Mouse (Mus musculus): ENCODE data around the gene Olfr450.

Olfr450 gene

GRCm38 (mm10) chr6:42811639-42812038 lies at the start of gene Olfr450:
Gene Olfr450, plus strand, starts transcription at chr6:42811939.
- DNase-seq (ENCODE audit: low spot score), result no peak

DNA sequence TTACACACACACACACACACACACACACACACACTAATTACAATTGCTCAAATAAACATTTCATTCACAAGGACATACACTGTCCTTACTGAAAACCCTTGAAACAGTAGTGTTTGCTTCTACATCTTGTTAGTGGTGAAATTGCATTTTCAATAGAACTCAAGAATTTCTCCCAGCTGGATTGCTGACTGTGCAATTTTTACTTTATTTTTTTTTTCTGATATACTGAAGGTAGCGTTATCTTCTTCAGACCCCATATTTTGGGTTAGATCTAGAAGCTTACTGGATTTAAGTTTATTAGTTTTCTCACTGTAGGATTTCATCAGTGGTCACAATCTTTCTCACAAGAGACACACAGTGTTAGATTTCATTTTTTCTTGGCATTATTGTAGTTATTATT lies 34.7 kb upstream of the Olfr450 start:
- DNase-seq (ENCODE audit: low spot score), result no peak

GRCm38 (mm10) chr6:42784793-42785192 lies 26.9 kb upstream of the Olfr450 start, which contains the start of gene Olfr452:
Gene Olfr452, plus strand, starts transcription at chr6:42785093.
- no peak for DNase-seq (ENCODE audit: low spot score)

DNA sequence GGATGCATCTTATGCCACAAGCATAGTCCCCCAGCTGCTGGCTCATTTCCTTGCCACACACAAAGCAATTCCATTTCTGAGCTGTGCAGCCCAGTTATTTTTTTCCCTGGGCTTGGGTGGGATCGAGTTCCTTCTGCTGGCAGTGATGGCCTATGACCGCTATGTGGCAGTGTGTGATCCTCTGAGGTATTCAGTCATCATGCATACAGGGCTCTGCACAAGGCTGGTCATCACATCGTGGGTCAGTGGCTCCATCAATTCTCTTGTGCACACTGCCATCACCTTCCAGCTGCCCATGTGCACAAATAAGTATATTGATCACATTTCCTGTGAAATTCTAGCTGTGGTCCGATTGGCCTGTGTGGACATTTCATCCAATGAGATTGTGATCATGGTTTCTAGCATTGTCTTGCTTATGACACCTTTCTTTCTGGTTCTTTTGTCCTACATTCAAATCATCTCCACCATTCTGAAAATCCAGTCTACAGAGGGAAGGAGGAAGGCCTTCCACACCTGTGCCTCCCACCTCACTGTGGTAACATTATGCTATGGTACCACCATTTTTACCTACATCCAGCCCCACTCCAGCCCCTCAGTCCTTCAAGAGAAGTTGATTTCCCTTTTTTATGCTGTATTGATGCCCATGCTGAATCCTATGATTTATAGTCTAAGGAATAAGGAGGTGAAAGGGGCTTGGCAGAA lies 21.3 kb upstream of the Olfr450 start:
- DNase-seq (ENCODE audit: low spot score), result no peak

GRCm38 (mm10) chr6:42790949-42791556 lies 20.7 kb upstream of the Olfr450 start:
- DNase-seq (ENCODE audit: low spot score), result no peak

DNA sequence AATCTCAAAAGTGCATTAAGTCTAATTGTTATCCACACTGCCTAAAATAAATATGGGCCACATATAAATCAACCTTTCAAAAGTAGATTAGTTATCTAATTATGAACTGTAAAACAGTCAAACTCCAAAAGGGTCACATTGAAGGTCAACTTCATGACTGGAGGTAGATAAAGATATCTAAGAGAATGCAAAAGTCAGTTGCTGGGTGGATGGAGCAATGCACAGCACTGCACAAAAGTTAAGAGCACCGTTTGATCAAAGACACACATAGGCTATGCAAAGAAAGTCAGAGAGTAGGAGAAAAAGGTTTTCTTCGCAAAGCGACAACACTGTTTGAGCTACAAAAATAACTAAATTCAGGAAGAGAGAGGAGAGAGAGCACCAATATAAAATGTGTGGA lies 16.8 kb upstream of the Olfr450 start:
- no peak for DNase-seq (ENCODE audit: low spot score)

DNA sequence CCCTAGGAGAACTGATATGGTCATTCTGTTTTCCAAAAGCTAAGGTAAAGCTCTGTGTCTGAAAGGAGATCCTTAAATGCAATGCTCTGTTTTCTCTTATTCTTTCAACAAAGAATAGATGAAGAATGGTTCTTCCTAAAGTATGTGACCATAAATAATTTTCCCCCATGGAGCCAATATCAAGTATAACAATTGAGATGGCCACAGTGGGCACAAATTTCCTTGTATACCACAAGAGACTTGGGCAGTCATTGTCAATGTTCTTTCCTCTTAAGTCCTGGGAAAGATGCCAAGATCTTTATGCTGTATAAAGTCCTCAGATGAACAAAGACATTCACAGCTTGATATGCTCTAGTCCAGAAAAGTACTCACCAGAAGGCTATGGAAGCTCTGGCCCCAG lies 22.3 kb downstream of the Olfr450 start, which contains the start of gene Olfr449:
Gene Olfr449 (plus strand): TSS at position 301 of the 400 bp plus-strand sequence.
- DNase-seq (ENCODE audit: low spot score), result no peak

DNA sequence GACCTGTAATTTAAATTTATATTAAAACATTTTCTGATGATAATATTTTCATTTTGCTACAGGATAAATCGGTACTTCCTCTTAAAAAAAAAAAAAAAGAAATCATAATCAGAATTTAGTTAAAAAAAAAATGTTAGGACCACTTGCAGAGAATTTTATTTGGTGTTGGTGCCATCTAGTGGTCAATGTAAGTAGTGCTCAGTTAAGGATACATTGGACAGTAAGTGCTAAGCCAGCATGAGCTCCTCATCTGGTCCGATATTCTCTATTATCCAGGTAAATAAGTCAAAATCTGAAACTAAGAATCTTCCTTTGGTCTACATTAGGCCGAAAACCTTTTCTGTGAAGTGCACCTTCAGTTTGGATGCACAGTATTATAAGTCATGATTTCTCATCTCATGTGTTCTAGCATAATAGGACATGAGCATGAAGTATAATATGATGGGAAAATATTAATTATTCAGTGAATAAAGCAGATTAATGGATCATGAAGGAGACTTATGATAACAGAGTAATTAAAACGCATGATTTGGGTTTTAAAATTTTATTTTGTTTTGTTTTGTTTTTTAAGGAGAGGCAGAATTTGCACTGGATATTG lies 48.6 kb downstream of the Olfr450 start:
- peak; percentile 22 for DNase-seq (ENCODE audit: low spot score)

All from ovary, postnatal 14 days (tissue).